Mouse (Mus musculus) heart, postnatal 0 days (tissue): ENCODE data around the gene Baiap2. TPM values are rescaled to one million over a fixed set of nuclear protein-coding genes. Genes with fewer than 3 reads are reported as not detected.

Experiments
- ATAC-seq: fragments of 200-750 bp; cut with Nextera tagmentation; 2 replicates; pipeline ENCODE4 v1.8.0; 2017; ENCODE audit warnings: low read depth, moderate number of reproducible peaks, moderate library complexity; ENCODE audit not compliant: insufficient read depth
- DNase-seq: peaks from one replicate; pipeline ENCODE4 v3.0.0-alpha.2; 2016; ENCODE audit warnings: low spot score
- H3K27ac ChIP-seq: fragments of 300-500 bp; sonication (generic); 2 replicates; pipeline ENCODE4 v1.5.1; 2014; ENCODE audit warnings: low read depth, mild to moderate bottlenecking
- H3K27me3 ChIP-seq: fragments of 300-500 bp; sonication (generic); 2 replicates; pipeline ENCODE4 v1.6.1; 2014; ENCODE audit warnings: low read length, mixed read lengths; ENCODE audit not compliant: control insufficient read depth, insufficient read depth
- H3K36me3 ChIP-seq: fragments of 300-500 bp; sonication (generic); replicated peaks from 2 replicates; pipeline ENCODE4 v1.6.1; 2014; ENCODE audit warnings: low read length, mixed read lengths; ENCODE audit not compliant: control insufficient read depth, insufficient read depth
- H3K4me1 ChIP-seq: fragments of 300-500 bp; sonication (generic); 2 replicates; pipeline ENCODE4 v1.6.1; 2014; ENCODE audit warnings: antibody characterized with exemption; ENCODE audit not compliant: control insufficient read depth, insufficient read depth
- H3K4me2 ChIP-seq: fragments of 300-500 bp; sonication (generic); 2 replicates; pipeline ENCODE4 v1.6.1; 2014; ENCODE audit warnings: low read depth, mild to moderate bottlenecking, low read length, moderate library complexity
- H3K4me3 ChIP-seq: fragments of 300-500 bp; sonication (generic); 2 replicates; pipeline ENCODE4 v1.5.1; 2014; ENCODE audit warnings: low read depth, low read length
- H3K9ac ChIP-seq: fragments of 300-500 bp; sonication (generic); replicated peaks from 2 replicates; pipeline ENCODE4 v1.6.1; 2014; ENCODE audit warnings: low read depth, low read length, mixed read lengths
- H3K9me3 ChIP-seq: fragments of 300-500 bp; sonication (generic); replicated peaks from 2 replicates; pipeline ENCODE4 v1.6.1; 2016; ENCODE audit warnings: low read length; ENCODE audit not compliant: control insufficient read depth
- CTCF ChIP-seq: IDR thresholded peaks from 2 replicates; pipeline ENCODE4 v1.5.1; 2016; ENCODE audit warnings: antibody characterized with exemption, control low read depth, low read depth
- EP300 ChIP-seq: IDR thresholded peaks from 2 replicates; pipeline ENCODE4 v1.6.1; 2016; ENCODE audit warnings: antibody characterized with exemption, low read depth
- WGBS: fragments of 180-500 bp; shearing (Covaris S2); extraction: QIAGEN DNeasy Blood & Tissue Kit; methylation state at CpG from one replicate; pipeline ENCODE4 v1.1.7; 2014; 5-methylcytosine and 5-hydroxymethylcytosine counted together
- microRNA counts: library from miRNA; unstranded; fragments of <30 nt; microRNA quantifications from one replicate; lab custom pipeline; 2015
- microRNA-seq: library from miRNA; unstranded; fragments of <30 nt; microRNA quantifications from one replicate; pipeline ENCODE4, GENCODE M21; 2016
- polyA plus RNA-seq: library from polyadenylated mRNA; unstranded; fragments of >200 nt; fragmentation: Nextera tagmentation; extraction: Ambion mirVana; gene quantifications from 2 replicates; pipeline ENCODE4 v1.2.1, GENCODE M21; 2015
- total RNA-seq: library from RNA; depleted of rRNA; stranded (reverse); fragments of >200 nt; gene quantifications from 2 replicates; pipeline ENCODE4 v1.2.3, GENCODE M21; 2014; ENCODE audit warnings: low replicate concordance; rRNA removed

The Baiap2 gene
- total and polyA plus RNA-seq, 2 experiments from 2014 or later: 8.2 to 22.0 TPM

- Histone ChIP-seq H3K4me2 (no peak overlapping the region), H3K4me1 (peaks cover 10% of the 10 kb centered on the region; the same call in 1 of the 2 replicates), H3K36me3 (no peaks in the 10 kb centered on the region), H3K27me3 (peaks cover 4% of the 10 kb centered on the region), H3K9ac (no peak overlapping the region), H3K4me3 (no peak overlapping the region), H3K27ac (no peak overlapping the region), H3K9me3 (no peaks in the 10 kb centered on the region)
- no peak for DNase-seq
- no peak for ATAC-seq
- 81% methylated on average over 4 of the region's 4 CpGs for WGBS
- TF ChIP-seq CTCF (no peak), EP300 (no peak)
These were observed 111.3 kb downstream of the Baiap2 start for GRCm38 (mm10) chr11:120053846-120054245.

DNA sequence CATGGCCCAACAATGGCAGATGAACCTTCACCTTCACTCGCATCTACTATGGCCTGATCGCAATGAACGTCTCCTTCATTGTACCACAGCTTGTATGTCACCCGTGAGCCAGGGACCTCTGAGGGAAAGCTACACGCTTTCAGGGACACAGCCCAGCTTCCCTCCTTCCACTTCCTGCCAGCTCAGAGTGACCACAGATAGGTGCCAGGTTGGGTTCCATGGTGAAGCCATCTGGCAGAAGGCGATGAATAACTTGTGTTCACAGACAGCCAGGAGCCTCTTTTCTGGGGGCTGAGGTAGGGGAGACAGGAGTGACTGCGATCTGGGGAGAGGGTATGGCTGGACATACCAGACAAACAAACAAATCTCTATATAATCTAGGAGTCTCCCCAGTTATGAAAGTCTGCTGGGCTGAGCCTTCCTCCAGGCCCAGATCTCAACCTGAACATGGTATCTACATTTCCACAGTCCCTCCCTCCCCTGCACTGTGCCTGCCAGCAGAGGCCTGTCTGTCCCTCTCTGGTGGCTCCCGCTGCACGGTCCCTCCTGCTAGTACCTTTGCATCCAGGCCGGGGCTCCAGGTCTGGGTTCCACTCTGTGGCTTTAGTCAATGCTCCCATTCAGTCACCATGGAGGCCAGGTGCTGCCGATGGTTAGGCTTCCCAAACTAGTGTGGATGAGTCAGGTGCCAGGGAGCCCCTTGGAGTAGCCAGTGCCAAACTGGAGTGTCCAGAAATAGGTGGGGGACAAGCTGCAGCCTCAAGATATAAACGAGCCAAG lies 113.6 kb downstream of the Baiap2 start:
- Histone ChIP-seq H3K9ac (no peak overlapping the region), H3K27ac (no peak overlapping the region), H3K4me2 (no peak overlapping the region), H3K9me3 (no peaks in the 10 kb centered on the region), H3K4me3 (no peak overlapping the region), H3K4me1 (peaks cover 10% of the 10 kb centered on the region; the same call in 1 of the 2 replicates), H3K36me3 (no peaks in the 10 kb centered on the region), H3K27me3 (no peaks in the 10 kb centered on the region)
- DNase-seq (no peak), ATAC-seq (no peak)
- WGBS: 76% methylated on average over 11 of the region's 12 CpGs
- TF ChIP-seq EP300 (no peak), CTCF (no peak)

MicroRNAs encoded within 50 kb of the gene (microRNA counts, 519-probe panel; counts per million panel counts)
- 1,707 counts per million, percentile 14 among the panel's probes with 10 or more counts for microRNA mmu-miR-338-3p (lab: Ali Mortazavi, UCI)
- microRNA mmu-miR-338-5p (lab: Ali Mortazavi, UCI): not detected

Small RNAs within 50 kb of the gene (microRNA-seq; reads per million reads assigned to microRNA genes)
- gene Mir3065 (not detected), gene Mir338 (not detected)

Other genes starting within 250 kb of the Baiap2 start
- gene Chmp6, start 29.3 kb upstream of the Baiap2 start, total RNA-seq: 57.7 and 66.6 TPM in 2 replicates
- 60.1 and 65.2 TPM in 2 replicates for gene Chmp6, start 29.3 kb upstream of the Baiap2 start, polyA plus RNA-seq
- gene Aatk, start 104.4 kb downstream of the Baiap2 start, total RNA-seq: 4.7 and 22.1 TPM in 2 replicates
- 0.63 and 0.71 TPM in 2 replicates for gene Aatk, start 104.4 kb downstream of the Baiap2 start, polyA plus RNA-seq
- 3.8 and 8.5 TPM in 2 replicates for gene Cep131, start 144.1 kb downstream of the Baiap2 start, total RNA-seq
- 6.8 and 8.2 TPM in 2 replicates for gene Cep131, start 144.1 kb downstream of the Baiap2 start, polyA plus RNA-seq
- gene Tepsin, start 156.0 kb downstream of the Baiap2 start, total RNA-seq: 16.4 and 20.4 TPM in 2 replicates
- gene Tepsin, start 156.0 kb downstream of the Baiap2 start, polyA plus RNA-seq: 8.6 and 8.7 TPM in 2 replicates
- 52.7 and 84.8 TPM in 2 replicates for gene Ndufaf8, start 156.2 kb downstream of the Baiap2 start, total RNA-seq
- 118 and 132 TPM in 2 replicates for gene Ndufaf8, start 156.2 kb downstream of the Baiap2 start, polyA plus RNA-seq
- 113 and 139 TPM in 2 replicates for gene Slc38a10, start 208.6 kb downstream of the Baiap2 start, total RNA-seq
- gene Slc38a10, start 208.6 kb downstream of the Baiap2 start, polyA plus RNA-seq: 56.2 and 65.9 TPM in 2 replicates